Mouse (Mus musculus) kidney, postnatal 4 days (tissue): ENCODE results near the gene Trim24.
"Not testable (repeated sequence)": the region's sequence is repeated elsewhere in the genome, so short reads cannot be mapped to it uniquely, and the experiment has no call there.

Experiments used
- DNase-seq, 2 experiments: peaks; one replicate each; pipeline ENCODE4 v3.0.0; 2021; ENCODE audit warnings: mixed read lengths in 2 of 2

Trim24 gene

DNA sequence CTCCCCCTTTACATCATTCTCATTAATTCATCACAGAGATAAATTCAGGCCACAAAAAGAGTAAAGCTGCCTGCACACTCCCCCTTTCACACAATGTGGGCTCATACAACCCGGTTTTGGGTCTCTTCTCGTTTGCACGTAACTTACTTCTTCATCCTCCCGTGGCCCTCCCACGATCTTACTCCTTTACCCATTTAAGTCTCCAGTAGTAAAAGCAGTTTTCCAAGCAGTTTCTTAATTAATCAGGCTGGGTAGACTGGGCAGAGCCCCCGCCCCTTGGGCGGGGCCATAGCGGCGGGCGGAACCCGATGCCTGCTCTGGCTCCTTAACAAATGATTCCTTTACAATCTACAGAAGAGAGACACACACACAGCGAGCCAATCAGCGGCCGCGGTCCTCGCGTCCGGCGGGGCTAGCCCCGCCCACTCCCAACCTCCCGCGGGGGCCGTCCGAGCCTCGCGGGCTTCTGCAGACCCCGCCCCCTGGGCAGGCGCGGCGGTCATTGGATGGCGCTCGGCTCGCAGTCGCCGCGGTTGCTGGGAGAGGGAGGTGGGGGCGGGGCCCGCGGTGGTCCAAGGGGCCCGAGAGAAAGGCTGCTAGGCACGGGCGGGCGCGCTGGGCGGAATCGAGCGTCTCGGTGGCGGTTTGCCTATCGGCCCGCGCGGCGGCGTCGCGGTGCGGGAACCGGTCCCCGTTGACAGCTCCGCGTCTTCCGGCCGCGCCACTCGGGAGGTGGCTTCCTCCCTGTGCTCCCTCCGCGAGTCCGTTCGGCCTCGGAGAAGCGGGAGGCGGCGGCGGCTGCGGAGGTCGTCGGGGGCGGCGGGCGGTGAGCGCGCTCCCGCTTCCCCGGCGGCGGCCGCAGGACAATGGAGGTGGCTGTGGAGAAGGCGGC lies at the start of gene Trim24:
Gene Trim24 (plus strand): TSS at position 567 of the 892 bp plus-strand sequence.
- peak; percentile 97 to 99 for DNase-seq

DNA sequence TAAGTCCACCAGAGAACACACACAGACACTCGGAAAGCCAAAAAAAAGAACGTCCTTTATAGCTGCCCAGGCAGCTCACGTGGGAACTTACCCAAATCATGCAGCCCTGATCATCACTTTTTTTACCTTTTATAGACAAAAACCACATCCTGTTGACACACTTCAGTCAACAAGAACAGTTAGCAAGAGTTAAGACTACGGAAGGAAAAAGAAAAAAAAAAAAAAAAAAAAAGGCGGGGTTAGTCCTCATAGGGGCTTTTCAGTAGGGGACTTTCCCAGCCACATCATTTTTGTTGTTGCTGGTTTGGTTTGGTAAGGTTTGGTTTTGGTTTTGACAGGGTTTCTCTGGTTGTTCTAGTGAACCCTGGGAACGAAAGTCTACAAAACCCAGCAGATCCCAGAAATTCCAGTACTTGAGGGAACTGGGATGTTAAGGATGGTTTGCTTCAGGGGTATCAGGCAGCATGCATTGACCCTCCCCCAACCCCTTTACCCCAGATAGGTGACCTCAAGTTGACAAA lies 49.0 kb upstream of the Trim24 start:
- DNase-seq, result no peak

GRCm38 (mm10) chr6:37822390-37822789 lies 48.2 kb upstream of the Trim24 start:
- DNase-seq, result no peak

DNA sequence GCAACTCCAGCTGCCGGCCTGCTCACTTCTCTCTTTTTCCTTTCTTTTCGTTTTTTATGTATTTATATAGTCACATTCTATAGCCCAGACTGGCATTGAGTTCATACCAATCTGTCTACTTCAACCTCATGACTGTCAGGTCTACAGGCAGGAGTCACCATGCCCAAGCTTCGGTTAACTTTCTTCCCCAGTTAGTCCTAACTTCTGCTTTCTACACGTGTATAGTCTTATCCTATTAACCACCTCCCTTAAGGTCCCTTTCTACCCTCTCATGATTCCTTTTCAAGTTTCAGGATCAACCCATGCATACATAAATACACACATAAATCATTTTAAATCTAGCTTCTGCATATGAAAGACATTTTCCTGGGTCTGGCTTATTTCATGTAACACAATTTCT lies 46.9 kb upstream of the Trim24 start:
- DNase-seq, result no peak

GRCm38 (mm10) chr6:37825331-37826115 lies 45.1 kb upstream of the Trim24 start:
- not testable (repeated sequence) for DNase-seq

DNA sequence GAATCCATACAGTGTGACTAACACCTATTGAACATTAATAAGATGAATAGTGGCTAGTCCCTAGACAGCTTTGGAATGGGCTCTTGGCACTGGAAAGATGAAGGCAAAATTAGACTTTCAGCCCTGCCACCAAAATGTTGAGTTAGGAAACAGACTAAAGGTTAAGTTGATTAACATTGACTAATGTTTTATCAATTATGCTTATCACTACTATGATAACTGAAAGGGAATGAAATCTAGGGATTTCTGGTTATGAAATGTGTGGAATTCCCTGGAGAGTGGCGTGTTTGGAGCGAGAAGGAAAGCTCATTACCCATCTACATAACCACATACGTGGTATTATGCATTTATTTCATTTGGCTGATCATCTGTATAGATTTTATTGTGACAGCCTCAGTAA lies 41.7 kb upstream of the Trim24 start:
- no peak for DNase-seq

- DNase-seq, result no peak
Measured at GRCm38 (mm10) chr6:37829631-37830030, 41.0 kb upstream of the Trim24 start.

- no peak for DNase-seq
Measured at GRCm38 (mm10) chr6:37833691-37834090, 36.9 kb upstream of the Trim24 start.

DNA sequence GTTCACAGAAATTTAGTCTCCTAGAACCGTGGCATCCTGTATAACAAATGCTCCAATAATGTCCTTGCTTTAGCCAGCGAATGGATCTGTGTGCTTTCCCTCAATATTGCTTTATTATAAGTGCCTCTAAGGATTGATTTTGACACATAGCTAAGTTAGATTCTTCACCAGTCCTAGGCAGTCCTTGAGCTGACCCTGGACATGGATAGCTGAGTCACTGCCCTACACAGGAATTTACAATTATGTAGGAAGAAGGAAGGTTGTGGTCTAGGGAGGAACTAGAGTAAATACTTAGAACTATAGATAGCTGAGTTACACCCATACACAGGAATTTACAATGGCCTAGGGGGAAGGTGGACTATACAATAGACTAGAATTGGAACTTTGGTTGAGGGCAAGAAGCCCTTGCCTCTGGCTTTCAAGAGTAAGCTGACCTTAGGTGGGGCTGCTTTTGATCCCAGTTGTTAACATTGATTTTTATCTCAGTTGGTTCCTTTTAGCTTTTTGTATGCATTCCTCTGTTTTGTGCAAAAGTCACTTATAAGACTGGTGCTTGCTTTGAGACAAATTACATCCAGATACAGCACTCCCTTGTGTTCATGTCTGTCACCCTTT lies 33.6 kb upstream of the Trim24 start:
- not testable (repeated sequence) for DNase-seq

DNA sequence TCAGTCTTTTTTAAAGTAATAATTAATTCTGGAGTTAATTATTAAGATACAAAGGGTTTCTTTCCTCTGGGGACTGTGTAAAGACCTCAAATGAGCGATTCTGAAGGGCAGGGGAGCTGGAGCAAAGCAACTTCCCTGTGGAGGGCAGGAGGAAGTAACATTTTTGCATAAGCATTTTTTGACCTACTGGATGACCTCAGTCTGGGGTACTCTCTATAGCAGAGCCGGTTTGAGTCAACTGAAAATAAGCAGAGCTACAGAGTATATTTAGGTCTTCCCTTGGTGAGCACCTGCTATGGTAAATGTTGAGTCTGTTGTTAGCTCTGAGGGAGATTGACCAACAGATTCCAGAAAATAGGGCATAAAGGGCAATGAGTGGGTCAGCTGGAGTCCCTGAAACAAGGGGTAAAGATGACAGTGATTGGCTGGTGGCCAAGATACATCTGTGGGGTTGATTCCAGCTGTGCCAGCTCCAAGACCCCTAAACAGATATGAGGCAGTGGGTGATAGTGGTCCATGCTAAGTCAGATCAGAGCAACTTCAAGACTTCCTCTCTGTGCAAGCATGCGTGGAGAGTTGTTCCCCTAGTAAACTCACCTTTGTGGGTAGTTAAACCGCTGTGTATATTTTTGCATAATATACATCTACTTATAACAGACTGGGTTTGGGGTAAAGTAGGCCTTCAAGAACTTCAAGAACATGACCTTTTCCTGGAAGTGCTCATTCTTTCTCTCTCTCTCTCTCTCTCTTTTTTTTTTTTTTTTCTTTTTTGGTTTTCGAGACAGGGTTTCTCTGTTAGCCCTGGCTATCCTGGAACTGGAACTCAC lies 27.6 kb upstream of the Trim24 start:
- DNase-seq, result peak; percentile 9 to 22

DNA sequence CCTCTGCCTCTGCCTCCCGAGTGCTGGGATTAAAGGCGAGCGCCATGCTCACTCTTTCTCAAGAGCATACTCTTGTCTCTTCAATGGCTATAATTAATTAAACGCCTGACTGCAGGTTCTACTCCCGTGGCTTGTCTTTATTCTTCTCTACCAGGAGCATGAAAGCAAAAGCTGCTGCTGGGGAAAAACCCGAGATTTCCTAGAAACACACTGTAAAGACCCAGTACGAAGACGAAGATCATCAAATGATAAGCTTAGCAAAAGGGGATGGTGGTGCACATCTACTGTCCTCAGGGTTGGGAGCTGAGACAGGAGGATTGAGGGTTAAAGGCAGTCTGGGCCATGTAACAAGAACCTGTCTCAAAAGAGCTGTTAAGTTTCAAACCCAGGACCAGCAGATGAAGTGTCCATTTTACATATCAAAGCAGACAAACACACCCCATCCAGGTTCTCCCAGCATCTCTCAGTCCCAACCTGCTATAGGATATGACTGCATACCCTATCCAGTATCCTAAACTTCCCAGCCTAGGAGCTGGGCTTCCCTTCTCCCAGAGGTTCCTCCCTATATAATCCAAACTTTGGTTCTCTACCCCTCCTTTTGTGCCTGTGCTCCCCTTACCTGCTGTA lies 26.9 kb upstream of the Trim24 start:
- no peak for DNase-seq

DNA sequence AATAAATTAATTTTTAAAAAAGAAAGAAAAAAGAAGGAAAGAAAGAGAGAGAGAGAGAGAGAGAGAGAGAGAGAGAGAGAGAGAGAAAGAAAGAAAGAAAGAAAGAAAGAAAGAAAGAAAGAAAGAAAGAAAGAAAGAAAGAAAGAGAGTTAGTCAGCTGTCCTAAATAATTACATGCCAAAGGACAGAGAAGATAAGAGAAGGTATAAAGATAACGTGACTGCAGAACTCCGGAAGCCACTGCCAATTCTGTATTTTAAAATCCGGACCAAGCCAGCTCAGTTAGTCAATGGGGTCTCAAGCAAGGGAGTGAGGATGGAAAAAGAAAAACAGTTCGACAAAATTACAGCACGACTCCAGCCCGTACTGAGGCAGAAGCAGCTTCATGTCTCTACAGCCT lies 25.7 kb upstream of the Trim24 start:
- not testable (repeated sequence) for DNase-seq

DNA sequence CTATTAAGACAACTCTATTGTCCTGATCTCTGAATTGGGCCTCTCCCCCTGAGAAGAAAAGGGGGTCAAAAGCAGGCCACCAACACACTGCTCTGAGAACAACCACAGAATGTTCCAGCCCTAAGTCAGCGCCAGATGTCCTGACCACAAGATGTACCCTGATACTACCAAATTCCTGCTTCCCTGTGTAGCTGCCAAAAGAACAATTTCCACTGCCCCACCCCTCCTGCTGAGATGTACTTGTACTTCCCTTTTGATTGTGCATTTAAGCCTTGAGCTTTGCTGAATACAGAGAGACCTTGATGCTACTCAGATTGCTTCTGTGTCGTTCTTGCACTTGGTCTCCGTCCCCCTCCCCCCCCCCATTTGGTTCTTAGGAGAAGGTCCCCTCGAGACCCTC lies 23.1 kb upstream of the Trim24 start:
- DNase-seq, result not testable (repeated sequence)

GRCm38 (mm10) chr6:37851352-37851751 lies 19.3 kb upstream of the Trim24 start:
- DNase-seq, result no peak

DNA sequence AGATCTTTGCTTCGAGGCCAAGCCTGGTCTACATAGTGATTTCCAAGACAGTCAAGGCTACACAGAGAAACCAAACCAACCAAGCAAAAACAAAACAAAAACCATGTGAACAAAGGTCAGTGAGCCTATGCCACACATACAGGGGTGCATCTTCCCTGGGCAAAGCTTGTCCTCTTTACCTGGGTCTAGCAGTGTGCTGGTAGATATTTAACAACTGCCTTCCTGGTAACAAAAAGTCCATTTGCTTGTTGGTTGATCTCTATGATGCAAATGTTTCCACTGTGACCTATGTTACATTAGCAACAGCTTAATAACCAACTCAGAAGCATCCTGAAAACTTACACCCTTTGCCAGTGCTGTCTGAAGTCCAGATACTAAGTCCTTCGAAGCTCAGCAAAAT lies 17.3 kb upstream of the Trim24 start:
- no peak for DNase-seq

DNA sequence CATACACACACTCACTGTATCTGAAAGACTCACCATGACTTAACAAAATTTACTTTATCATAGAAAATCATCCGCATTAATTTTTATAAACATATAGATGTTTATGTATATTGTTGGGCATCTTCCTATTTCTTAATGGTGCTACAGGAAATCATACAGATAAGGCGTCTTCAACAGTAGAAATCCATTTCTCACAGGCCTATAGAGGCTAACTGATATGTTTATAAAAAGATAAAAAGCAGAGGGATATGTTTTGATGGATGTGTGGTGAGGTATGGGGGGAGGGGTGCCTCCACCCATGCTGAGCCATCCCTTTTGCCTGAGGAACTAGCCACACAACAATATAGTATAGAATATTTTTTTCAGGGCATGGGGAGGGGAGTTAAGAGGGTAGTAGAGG lies 15.2 kb upstream of the Trim24 start:
- DNase-seq, result no peak

DNA sequence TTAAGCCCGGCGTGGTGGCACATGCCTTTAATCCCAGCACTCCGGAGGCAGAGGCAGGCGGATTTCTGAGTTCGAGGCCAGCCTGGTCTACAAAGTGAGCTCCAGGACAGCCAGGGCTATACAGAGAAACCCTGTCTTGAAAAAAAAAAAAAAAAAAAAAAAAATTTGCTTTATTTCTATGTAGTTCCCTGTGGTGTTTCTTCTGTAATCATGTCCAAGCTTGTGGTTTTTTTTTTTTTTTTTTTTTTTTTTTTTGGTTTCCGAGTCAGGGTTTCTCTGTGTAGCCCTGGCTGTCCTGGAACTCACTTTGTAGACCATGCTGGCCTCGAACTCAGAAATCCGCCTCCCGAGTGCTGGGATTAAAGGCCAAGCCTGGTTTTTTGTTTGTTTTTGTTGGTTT lies 14.3 kb upstream of the Trim24 start:
- not testable (repeated sequence) for DNase-seq

DNA sequence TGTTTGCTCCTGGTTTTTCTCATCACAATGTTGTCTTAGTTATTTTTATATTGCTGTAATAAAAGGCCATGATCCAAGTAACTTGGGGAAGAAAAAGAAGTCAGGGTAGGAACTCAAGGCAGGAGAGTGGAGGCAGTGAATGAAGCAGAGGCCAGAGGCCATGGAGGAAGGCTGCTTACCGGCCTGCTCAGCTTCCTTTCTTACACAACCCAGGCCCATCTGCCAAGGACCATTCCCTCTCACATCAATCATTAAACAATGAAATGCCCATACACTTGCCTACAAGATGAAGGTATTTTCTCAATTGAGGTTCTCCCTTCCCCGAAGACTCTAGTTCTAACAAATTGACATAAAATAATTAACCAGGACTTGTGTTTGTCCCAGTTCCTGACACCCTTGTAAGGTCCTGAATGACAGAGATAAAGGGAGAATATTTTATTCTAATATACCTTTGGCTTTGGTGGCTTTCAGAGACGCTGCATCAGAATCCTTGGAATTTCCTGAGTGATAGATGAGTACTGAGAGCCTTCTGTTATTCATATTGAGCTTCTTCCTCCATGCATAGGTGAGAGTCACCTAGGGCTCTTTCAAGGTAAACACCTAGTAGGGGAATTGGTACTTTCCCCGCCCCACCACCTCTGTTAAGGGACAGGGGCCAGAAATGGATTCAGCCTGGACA lies 13.3 kb upstream of the Trim24 start:
- DNase-seq, result no peak

- no peak for DNase-seq
Measured at GRCm38 (mm10) chr6:37858126-37858525, 12.5 kb upstream of the Trim24 start.

DNA sequence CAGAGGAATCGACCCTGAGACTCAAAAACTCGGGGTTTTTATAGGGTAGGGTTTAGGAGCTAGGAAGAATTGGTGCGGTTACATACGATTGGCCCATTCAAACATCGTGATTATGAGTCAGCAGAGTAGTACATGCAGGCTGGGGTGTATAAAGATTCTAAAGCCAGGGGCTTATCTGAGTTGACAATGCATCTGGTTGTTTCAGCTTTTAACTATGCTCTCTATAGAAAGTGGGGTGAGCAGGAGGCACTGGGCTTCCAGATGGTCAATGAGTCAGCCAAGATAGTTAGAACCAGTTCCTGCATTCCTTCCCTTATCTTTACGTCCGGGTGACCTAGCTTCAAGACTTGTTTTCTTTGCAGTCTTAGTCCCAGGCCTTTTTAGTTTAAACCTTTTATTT lies 7.7 kb upstream of the Trim24 start:
- no peak for DNase-seq
